Mouse (Mus musculus): ENCODE measurements around the gene Ppp1r16b. TPM values are rescaled to one million over a fixed set of nuclear protein-coding genes. Genes with fewer than 3 reads are reported as not detected.

The Ppp1r16b gene
- polyA plus RNA-seq, 2 experiments from 2014 or later, result 100 to 110 TPM

DNA sequence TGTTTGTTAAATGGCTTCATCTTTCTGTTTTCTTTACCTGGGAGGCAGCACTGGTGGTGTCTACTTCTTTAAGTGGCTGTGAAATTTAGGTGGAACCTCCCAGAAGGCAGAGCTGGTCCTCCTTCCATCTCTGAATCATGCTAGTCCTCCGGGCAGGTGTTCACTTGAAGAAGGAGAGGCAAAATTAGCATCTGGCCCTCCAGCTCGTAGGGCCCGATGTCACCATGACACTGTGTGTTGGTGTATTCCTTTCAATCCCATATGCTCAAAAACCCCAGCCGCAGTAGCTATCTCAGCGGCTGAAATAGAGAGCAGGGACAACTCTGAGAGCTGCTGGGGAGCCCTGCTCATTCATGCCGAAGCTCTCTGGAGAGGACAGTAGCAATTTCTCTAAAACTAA is 27.0 kb downstream of the Ppp1r16b start:
- no peak for ATAC-seq

DNA sequence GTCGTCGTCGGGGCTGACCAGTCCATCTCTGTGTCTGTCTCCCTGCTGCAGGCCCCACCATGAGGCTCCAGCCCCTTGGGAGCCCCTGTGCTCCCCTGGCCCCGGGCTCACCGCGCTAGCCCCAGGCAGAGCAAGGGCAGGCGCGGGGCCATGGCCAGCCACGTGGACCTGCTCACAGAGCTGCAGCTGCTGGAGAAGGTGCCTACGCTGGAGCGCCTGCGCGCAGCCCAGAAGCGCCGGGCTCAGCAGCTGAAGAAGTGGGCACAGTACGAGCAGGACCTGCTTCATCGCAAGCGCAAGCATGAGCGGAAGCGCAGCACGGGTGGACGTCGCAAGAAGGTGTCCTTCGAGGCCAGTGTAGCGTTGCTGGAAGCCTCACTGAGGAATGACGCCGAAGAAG is 30.6 kb downstream of the Ppp1r16b start:
- ATAC-seq, result no peak

DNA sequence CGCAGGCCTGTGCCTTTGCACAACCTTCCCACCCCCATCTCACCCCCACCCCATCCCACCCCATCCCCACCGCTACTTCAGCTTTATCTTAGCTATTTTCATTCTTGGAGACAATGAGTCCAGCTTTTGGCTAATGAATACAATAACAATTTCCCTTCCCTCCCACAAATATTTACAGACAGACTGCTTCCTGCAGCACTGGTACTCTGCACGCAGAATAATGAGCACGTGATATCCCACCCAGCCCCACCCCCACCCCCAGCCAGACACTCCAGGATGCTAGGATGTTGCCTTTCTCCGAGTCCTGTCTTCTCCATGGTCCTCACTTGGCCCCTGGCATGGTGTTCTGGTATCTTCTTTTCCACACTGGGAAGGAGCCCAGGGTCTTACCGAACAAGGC is 31.3 kb downstream of the Ppp1r16b start:
- ATAC-seq, result no peak

DNA sequence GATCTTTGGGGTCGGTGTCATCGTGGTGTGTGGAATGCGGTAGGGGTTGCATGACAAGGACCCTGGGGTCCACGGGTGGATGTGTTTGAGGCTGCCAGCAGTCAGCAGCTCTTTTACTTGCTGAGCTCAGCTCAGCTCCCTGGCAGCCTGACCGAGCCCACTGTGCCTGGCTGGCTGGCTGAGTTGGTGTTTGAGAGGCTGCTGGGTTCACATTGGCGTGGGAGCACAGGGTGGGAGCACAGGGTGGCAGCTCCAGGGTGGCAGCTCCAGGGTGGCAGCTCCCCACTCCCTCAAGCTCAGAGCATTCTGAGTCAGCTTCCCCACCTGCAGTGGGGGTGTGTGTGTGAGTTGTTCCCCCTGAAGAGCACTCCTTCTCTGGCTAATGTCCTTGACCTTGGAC is 34.7 kb downstream of the Ppp1r16b start:
- ATAC-seq, result no peak

DNA sequence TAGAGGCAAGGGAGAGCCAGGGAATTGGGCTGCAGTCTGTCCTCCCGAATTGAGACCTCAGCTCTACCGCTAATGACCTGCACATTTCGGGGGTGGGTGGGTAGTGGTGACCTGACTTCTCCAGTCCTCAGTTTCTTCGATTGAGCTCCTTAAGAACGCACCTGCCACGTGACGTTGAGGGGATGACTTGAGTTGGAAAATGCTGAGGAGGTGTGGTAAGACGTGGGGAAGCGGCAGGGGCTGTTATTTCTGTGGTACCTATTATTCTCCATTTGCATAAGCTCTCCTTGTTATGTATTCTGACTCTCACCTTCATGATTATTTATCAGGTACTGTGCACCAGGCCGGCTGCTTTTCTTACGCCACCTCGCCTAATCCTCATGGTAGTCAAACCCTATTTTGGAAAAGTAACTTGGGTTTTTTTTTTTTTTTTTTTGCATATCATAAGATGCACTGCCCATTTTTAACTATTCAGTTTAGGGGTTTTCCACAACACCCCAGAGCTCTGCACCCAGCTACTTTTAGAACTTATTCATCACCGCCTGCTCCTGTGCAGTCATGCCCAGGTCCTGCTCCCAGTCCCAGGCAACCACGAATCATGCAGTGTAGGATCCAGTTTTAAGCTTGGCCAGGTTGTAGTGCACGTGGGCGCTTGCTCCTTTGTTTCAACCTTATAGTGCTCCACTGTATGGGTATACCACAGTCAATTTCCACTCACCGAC is 35.5 kb downstream of the Ppp1r16b start:
- ATAC-seq, result peak; percentile 36

DNA sequence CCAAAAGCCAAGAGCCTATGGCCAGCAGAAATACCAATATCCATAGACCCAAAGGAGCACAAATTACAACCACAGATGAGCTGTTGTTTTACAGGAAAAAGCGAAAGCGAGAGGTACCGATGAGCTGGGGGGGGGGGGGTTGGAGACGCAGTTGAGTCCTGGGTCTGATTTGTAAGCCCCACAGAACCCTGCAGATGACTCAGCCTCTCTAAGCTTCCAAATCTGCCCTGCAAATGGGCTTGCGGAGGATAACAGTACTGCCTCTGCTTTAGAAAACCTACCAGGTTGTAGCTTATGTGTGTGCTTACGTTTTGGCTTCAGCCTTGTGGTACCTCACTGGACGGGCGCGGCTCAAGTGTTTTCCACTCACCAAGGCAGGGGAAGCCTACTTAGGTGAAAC is 36.3 kb downstream of the Ppp1r16b start:
- ATAC-seq, result peak; percentile 51

DNA sequence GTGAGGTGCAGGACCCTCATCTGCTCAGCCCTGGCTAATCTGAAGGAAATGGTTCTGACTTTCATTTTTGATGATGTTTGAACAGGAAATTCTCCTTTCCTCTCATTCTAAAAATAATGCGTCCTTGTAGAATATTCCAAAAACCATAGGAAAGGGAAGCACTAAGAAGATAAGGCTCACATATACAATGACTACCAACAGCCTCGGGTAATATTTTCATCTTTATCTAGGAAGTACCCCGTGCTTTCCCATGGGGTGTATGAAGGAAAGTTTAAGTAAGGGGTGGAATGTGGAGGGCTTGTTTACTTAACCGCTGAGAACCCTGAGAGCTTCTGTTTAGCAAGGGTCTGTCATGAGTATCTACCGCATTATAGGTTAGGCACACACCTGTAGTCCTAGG is 37.0 kb downstream of the Ppp1r16b start:
- ATAC-seq, result no peak

DNA sequence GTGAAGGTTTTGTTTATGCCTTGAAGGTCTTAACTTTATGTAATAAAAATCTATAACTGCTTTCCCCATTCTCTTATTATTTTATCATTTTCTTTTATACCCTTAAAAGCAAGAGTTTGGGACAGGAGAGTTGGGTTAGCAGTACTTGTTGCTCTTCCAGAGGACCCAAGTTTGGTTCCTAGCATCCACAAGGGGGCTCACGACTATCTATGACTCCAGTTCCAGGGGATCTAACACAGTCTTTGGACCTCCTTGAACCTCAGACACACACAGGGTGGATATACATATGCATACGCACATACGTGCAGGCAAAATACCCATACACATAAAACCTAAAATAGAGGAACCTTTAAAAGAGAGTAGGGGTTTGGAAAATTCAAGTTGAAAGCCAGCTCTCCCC is 39.5 kb downstream of the Ppp1r16b start:
- ATAC-seq, result no peak

DNA sequence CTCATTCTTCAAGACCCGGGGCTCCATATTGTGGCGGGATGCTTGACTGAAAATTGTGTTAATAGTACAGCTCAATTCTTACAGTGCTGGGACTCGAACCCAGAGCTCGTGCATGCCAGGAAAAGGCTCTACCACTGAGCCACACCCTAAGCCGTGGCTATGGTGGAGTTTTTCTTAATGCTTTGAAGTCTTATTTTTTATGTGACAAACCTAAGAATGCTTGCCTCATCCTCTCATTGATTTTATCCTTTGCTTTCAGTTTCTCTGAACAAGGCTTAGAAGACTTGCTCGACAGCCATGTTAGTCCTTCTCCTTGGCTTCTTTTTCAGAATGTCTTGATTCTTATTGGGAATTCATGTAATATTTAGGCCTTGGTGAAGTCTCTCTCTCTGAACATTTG is 40.3 kb downstream of the Ppp1r16b start:
- ATAC-seq, result peak; percentile 37

DNA sequence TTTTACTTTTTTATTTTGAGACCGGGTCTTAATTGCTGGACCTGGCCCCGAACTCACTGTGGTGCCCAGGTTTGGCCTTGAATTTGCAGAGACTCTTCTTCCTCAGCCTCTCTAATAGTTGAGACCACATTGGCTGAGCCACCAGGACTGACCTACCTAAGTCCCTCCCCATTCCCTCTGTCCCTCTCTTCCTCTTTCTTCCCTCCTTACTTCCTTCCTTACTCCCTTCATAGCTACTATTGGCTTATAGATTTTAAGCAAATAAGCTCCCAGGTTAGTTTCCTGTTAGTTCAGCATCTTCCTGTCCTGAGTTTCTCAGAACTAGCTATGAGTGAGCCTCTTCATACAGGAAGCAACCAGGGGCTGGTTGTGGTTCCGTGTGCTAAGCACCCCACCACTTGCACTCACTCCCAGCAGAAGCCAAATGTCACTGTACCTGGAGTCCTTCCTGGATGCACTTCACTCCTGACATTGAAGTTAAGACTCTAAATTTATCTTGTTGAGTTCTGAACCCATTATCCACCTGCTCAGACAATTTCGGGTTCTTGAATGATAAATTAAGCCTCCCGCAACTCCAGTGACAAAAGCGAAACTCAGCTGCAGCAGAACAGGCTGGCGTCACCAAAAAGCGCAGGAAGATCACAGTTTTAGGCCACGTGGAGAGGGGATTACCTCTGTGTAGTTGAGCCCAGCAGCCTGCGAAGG is 41.7 kb downstream of the Ppp1r16b start:
- peak; percentile 82 for ATAC-seq

DNA sequence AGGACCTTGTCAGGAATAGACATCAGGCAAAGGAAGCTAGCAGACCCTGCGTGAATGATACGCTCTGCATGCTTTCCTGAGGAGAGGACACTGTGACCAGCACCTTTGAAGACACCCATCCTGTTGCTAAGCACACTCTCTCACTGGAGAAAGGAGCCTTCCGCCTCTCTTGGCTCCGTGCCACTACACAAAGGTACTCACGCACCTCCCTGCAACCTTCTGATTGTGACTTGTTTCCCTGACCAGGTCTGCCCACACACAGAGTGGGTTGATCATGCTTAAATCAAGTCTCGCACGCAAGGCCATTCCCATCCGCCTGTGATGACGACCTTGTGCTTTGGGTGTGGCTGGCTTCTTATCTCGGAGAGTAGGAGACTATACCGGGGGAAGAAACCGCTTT is 42.9 kb downstream of the Ppp1r16b start:
- no peak for ATAC-seq

DNA sequence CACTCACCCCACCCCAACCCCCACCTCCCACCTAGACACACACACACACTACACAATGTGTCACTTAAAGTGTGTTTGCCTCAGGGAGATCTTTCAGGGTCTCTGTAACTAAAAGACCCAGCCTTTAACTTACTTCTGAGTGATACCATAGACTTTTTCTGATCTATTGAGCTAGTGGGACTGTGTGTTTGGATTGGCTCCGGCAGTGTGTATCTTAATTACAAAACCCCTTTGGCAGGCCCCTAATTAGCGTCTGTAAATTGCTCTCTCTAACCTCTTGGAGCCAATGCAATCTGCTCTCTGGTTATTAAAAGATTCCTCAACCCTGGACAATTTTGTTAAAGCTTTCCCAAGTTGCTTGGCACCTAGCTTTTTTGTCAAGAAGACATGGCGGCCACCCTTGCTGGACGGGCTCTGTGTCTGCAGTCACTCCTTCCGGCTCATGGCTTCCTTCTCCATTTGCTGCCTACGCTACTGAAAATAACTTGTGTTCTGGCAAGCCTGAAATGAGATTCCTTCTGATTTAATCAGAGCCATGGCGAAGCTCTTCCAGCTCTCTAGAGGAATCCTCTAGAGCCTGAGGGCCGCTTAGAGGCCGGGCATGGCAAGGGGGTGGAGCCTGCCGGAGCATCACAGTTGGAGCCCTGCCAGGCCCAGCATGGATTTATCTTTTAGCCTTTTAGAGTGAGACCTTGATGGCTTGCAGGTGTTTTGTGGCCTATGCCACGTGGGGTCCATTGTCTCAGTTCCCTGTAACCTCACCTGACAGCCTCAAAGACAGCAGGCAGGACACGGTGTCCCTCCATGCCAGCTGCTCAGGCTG is 46.9 kb downstream of the Ppp1r16b start:
- no peak for ATAC-seq

DNA sequence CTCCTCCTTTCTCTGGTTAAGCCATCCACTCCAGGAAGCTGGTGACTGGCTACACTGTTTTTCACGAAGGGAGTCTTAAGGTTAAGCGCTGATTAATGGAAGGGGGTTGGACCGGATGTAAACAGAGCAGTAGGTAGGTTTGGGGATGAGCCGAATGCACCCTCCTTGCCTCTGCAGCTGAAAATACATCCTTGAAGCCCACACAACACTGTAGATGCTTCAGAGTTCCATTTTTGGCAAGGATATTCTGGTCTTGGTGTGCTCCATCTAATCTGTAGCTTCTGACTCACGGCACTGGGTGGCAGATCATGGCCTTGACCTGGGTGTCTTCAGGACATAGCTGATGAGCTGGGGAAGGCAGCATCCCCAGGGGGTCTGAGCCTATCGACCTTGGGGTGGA is 49.6 kb downstream of the Ppp1r16b start:
- no peak for ATAC-seq

DNA sequence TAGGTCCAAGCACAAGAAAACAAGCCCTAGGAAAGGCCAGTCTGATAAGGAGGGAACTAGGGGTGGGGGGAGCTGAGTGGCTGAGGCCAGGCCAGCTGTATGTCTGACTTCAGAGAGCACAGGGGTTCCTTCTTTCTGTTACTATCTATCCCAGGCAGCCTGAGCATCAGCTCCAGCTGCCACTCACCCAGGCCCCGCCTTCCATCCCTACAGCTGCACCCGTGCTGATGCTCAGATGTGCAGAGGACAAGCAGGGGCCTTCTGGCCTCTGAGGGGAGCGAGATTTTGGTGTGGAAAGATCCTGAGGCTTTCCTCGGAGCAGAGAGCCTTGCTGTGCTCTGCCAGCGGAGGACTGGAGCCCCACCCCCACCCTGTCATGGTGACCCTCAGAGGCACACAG is 50.9 kb downstream of the Ppp1r16b start:
- no peak for ATAC-seq

DNA sequence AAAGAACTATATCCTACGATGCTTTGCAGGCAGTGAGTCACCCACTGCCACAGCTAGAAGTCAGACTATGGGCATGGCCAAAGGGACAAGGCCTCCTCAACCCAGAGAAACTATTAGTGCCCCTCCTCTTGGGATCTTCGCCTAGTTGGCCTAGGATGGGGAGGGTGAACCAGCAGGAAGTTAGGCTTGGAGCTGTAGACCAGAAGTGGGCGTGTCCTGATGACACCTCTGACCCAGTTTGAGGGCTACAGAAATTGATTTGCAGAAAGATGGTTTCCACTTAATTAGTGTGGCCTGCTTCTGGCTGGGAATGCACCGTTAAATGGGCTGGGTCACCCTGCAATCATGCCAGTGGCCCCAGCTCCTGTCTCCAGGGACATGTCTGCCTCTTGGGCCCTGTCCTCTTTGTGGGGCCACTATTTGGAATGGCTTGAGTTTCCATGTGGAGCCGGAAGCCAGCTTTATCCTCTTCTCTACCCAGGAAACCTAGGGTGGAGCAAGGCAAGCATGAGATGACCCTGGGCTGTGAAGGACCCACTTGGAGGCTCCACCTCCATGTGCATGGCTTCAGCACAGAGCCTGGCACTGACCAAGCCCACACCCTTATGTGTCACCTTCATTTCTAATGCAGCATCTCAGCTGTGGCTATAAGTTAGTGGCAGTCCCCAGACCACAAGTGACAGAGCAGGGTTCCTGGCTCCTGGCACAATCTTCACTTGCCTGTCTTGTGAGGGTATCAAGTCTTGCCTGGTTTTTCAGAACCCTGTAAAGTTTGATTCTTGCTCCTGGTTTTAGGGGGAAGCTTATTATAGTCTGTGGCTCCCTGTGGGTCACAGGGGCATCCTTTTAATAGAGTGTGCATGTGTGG is 52.6 kb downstream of the Ppp1r16b start:
- peak; percentile 3 for ATAC-seq

DNA sequence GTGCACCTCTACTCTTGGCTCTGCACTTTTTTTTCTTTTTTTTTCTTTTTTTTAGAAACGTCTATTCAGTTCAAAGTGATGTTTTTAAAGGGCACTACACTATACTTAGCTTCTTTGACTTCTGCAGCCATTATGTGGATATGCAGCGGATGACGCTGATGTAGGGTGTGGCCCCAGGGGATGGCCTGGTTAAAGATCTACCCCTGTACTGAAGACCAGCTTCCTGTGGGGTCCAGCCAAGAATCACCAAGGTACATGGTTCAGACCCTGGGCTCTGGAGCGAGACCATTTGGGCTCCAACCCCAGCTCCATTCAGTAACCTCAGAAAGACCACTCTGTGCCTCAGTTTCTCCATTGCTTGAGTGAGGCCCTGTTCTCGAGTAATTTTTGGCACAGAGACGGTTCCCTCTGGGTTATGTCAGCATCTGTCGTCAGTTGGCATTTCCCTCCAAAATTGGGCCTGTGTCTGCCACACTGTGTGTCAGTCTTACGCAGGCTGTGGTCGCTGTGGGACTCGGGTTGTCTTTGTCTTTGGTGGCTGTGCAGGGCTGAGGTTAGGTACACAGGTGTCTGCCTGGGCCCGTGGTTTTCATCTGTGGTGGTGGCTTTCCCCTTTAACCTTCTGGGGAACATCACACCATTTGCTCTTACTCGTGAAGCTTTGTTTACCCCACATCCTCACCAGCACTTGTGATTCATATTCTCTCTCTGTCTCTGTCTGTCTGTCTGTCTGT is 53.8 kb downstream of the Ppp1r16b start:
- peak; percentile 74 for ATAC-seq

DNA sequence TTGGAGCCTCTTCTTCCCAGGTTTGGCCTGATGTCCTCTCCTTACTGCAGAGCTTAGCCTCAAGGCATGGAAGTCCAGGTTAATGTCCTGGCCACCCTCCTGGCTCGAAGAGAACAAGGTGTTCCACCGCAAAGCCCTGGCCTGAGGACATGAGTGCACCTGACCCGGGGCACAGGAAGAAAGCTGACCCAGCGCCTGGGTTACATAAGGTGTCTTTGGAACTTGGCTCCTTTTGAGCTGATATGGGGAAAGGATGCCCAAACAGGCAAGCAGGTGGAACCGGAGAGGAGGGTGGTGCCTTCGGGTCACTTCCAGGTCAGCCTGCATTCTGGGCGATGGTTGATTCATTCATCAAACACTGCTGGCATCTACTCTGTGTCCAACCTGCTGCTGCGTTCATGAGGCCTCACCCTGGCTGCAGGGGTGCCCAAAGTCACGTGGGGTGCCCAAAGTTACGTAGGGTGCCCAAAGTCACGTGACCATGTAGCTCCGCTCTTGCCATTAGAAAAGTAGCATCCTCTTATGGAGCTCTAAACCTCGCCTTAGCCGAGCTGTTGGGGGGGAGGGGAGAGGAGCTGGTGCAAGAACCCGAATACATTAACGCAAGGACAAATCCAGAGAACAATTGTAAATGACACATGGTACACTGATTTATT is 55.6 kb downstream of the Ppp1r16b start:
- ATAC-seq, result no peak

DNA sequence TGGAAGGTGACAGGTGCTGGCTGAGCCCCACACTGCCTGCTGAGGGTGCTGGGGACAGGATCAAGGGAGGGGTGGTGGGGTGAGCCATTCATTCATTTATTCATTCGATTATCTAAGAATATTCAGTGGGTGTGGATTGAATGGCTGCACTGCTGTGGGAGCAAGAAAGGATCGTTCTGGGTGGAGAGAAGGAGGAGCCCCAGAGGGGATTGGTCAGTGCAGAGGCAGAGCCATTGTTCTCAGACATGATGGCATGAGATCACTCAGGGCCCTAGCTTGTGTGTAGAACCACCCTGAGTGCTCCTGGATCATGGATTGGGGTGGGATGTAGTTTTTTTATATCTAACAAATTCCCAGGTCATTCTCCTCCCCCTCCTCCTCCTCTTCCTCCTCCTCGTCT is 56.3 kb downstream of the Ppp1r16b start:
- ATAC-seq, result no peak

DNA sequence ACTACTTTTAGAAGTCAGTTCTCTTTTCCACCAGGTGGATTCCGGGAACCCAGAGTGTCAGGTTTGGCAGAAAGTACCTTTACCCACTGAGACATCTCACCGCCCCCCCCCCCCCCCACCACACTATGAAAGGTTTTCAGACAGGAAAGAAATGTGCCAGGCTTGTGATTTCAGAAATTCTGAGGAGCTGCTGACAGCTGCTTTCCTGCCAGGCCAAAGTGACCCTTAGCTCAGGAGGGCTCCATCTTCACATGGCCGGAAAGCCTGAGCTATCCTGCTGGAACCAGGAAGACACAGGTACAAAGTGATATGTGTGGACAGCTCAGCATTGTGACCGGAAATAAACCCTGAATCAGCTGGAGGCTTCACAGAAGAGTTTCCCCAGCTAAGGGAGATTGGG is 56.9 kb downstream of the Ppp1r16b start:
- no peak for ATAC-seq

DNA sequence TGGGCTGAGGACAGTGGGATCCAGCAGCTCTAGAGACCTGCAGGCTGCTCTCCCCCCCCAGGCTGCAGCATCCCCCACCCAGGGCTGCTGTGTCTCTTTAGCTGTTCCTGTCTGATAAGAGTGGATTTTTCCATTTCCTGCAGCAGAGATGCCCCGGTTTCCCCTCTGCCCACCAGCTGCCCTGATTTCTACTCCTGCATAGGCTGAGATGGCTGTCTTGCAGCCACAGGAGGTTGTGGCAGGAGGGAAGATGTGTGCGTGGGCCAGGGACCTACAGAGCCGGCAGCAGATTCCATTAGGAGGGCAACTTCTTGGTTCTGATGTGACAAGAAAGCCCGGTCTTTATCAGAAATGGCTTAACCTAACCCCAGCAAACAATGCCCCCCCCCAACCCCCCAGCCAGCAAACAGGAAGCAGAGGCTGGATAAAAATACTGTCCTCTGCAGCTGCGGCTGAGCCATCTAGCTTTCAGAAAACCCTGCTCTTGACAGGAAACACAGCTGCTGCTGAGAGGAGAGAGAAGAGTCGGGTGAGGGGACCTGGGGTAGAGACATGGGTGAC is 57.9 kb downstream of the Ppp1r16b start:
- peak; percentile 37 for ATAC-seq

DNA sequence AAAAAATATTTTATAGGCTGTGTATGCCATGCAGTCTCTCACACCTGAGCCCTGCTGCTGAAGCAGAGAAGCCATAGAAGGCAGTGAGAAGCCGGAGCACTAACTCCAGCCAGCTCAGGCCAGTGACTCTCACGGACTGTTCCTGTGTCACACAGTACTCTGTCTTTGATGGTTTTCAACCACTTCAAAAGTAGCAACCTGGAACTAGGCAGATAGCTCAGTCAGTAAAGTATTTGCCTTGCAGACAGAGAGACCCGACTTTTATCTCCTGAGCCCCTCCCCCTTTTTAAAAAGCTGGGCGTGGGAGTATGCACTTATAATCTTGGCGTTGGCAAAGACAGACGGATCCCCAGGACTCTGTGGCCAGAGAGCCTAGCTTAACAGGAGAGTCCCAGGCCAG is 58.6 kb downstream of the Ppp1r16b start:
- peak; percentile 1 for ATAC-seq

All from activated CD4-positive, CD25-positive, alpha-beta regulatory T cell, adult 4 months (primary cell).